Mouse (Mus musculus): ENCODE data around the gene Mgat4b.

Mgat4b gene

GRCm38 (mm10) chr11:50252166-50252565 is 41.5 kb downstream of the Mgat4b start:
- no peak for DNase-seq (ENCODE audit: low spot score)

GRCm38 (mm10) chr11:50252684-50253265 is 42.1 kb downstream of the Mgat4b start:
- no peak for DNase-seq (ENCODE audit: low spot score)

DNA sequence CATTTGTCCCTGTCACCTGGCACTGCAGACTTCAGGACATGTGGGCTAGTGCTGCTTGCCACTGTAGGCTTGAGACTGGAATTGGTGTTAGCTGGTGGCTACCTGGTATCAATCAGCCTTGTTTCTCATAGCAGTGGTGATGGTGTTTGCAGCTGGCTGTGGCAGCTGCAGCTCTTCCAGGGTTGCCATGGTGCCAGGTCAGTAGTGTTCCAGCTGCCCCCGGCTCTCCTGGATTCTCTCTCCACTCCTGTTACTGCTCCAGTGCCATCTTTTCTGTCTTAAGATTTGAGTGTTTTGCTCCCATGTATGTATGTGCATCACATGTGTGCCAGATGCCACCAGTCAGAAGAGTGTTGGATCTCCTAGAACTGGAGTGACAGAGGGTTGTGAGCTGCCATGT is 42.7 kb downstream of the Mgat4b start:
- DNase-seq (ENCODE audit: low spot score) = no peak

- peak; percentile 81 for DNase-seq (ENCODE audit: low spot score)
Measured at GRCm38 (mm10) chr11:50254010-50254580, 43.4 kb downstream of the Mgat4b start.

DNA sequence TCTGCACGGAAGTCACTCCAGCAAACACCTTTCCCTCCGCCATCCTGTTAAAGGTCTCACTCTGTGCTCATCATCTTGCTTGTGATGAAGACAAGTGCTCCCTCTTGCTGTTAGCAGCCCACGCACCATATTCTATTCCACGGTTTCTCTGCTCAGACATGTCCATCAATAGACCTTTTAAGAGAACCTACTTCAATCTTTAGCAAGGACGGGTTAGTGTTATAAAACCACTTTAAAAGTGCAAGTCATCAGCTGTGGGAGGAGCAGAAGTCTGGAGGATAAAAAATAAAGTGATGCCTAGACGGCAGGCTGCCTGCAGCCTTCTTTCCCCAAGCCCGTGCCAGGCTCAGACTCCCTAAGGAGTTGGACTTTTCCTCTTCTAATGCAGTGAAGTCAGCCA is 45.9 kb downstream of the Mgat4b start:
- DNase-seq (ENCODE audit: low spot score) = no peak

DNA sequence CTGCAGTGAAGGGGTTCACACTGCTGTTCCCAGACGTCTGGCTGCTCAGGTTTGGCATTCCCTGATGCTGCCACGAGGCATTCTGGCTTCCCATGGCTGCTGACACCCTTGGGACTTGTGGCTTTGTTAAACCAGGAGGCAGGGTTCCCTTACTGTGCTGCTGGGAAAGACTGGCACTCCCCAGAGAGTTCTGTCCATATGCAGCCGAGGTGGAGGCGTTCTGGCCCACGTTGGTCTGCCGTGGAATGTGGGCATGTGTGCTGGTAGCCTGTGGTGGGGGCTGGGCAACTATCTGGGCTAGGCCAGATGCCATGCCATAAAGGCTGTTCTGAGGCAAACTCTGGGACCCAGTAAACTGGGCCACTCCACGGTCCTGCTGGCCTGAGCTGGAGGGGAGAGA is 47.6 kb downstream of the Mgat4b start:
- DNase-seq (ENCODE audit: low spot score) = no peak

DNA sequence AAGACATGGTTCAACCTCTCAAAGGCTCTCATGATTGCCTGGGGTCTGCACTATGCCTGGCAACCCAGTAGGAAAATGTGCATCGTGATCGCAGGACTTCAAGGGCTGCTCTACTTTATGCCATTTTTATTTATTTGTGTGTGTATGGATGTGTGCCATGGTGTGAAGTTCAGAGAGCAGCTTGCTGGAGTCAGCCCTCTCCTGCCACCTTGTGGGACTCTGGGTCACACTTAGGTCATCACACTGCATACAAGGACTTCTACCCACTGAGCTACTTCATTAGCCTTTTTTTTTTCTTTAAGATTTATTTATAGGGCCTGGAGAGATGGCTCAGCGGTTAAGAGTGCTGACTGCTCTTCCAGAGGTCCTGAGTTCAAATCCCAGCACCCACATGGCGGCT is 51.3 kb downstream of the Mgat4b start:
- DNase-seq (ENCODE audit: low spot score) = no peak

DNA sequence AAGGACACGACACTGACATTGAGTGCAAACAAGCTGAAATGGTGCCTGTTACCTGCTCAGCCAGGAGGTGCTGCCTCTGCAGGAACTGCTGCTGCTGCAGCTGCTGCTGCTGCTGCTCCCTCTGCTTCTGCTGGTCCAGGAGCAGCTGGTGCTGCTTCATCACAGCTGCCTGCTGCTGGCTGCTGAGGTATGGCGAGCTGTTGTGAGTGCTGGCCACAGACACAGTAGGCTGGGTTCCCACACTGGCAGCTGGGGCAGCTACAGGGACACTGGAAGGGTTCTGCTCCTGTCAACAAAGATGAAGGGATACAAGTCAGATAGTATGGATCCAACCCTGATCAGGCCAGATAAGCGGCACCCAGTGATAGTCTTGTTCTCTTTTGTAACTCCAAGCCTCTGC is 52.5 kb downstream of the Mgat4b start:
- DNase-seq (ENCODE audit: low spot score) = no peak

GRCm38 (mm10) chr11:50265931-50266330 is 55.2 kb downstream of the Mgat4b start:
- DNase-seq (ENCODE audit: low spot score) = no peak

DNA sequence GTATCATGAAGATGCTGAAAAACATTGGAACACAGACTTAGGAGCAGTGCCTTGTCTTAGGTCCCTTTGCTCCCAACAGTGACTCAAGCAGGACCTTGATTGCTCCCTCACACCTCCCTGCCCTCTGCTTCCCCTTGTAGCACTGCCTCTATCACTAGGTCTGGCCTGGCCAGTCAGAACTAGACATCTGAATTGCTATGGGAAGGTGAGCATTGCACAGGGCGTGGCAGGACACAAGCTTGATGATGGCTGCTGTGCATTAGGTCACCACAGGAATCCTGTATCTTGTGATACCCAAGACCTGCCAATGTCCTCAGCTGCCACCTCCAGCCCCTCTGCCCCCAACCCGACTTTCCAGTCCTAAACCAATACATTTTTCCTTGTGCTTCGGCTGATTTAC is 56.3 kb downstream of the Mgat4b start:
- DNase-seq (ENCODE audit: low spot score) = no peak

- DNase-seq (ENCODE audit: low spot score) = no peak
Measured at GRCm38 (mm10) chr11:50269163-50269562, 58.5 kb downstream of the Mgat4b start.

DNA sequence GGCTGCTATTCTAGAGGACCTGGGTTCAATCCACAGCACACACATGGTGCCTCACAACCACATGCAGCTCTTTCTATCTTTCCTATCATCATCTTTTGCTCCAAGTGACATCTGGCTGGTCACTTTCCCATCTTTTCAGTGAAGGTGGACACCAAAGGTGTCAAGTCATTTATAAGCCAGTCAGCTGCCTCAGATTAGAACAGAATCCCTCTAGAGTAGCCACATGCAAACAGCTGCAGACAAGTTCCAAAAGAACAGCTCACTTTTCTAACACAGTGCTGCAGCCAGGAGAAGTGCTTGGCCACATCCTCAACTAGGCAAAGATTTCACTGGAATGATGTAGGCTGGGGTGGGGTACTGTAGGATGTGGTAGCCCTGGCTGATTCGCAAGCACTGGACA is 59.2 kb downstream of the Mgat4b start:
- no peak for DNase-seq (ENCODE audit: low spot score)

GRCm38 (mm10) chr11:50272819-50273218 is 62.1 kb downstream of the Mgat4b start:
- no peak for DNase-seq (ENCODE audit: low spot score)

- DNase-seq (ENCODE audit: low spot score) = no peak
Measured at GRCm38 (mm10) chr11:50275077-50275476, 64.4 kb downstream of the Mgat4b start.

DNA sequence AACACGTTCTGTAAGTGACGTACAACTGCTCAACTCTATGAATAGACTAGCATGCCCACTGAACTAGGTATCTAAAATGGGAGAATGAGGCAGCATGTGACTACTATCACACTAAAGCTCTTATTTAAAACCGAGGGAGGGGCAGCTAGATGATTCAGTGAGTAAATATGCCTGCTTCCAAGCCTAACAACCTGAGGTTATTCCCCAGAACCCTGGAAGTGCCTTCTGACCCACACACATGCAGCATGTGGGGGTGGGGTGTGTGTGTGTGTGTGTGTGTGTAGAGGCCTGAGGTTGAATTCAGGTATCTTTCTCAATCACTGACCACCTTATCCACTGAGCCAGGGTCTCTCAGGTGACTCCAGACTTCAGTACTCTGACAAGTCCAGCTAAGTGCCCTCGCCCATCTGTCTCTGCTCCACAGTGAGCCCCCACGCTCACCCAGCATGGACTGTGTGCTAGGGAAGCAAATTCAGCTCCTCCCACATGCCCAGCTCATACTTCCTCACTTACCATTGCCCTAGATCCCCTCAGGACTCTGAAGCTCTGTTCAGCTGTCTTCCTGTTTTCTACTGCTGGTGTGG is 65.0 kb downstream of the Mgat4b start:
- no peak for DNase-seq (ENCODE audit: low spot score)

- DNase-seq (ENCODE audit: low spot score) = no peak
Measured at GRCm38 (mm10) chr11:50277025-50277424, 66.3 kb downstream of the Mgat4b start.

DNA sequence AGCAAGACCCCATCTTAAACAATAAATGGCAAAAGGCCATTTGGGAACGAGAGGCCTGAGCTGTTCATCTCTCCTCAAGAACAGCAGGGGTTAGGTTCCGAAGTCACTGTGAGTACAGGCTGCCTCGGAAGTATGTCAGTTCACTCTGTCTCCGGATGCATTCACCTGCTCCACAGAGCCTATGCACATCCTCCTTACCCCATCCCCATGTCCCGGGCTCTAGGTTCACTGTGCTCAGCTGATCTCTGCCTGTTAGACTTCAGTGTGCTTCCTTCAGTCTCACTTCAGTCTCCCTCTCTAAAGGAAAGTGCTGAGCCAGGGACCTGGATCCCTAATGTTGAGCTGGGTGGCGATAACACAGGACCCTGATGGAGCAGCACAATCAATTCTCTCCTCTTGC is 67.0 kb downstream of the Mgat4b start:
- no peak for DNase-seq (ENCODE audit: low spot score)

DNA sequence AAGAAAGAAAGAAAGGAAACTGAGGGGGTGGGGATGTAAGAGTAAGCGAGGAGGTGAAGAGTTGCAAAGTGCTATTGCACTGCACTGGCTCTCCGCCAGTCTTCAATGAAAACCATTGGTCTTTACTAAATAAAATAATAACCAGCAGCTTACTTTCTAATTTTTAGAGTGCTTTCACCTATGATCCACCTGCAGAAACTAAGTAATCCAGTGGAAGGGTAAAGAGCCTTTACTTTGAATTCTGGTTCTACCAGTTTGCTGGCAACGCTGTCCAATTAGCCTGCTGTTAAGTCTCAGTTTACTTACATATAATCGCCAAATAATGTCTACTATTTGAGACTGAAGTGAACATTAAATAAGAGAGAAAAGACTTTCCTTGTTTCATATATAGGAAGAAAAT is 68.3 kb downstream of the Mgat4b start:
- no peak for DNase-seq (ENCODE audit: low spot score)

- no peak for DNase-seq (ENCODE audit: low spot score)
Measured at GRCm38 (mm10) chr11:50280053-50280452, 69.4 kb downstream of the Mgat4b start.

Measured in left cerebral cortex, adult 11 months (tissue).